Mouse (Mus musculus) cerebellum, adult (tissue): ENCODE data around the gene BC051019.
A peak's percentile ranks its signal among the peaks of the same experiment; 100 is the strongest.

Experiments used
- ATAC-seq: cut with Nextera tagmentation; 2 replicates; pipeline ENCODE4 v1.9.2; 2017; ENCODE audit warnings: mild to moderate bottlenecking, moderate library complexity, mixed read lengths; ENCODE audit not compliant: insufficient number of reproducible peaks, low FRiP score, low TSS enrichment

The BC051019 gene

GRCm38 (mm10) chr7:109723697-109724096 is at the start of gene BC051019:
Gene BC051019, minus strand, starts transcription at chr7:109723850.
- ATAC-seq, result no peak

DNA sequence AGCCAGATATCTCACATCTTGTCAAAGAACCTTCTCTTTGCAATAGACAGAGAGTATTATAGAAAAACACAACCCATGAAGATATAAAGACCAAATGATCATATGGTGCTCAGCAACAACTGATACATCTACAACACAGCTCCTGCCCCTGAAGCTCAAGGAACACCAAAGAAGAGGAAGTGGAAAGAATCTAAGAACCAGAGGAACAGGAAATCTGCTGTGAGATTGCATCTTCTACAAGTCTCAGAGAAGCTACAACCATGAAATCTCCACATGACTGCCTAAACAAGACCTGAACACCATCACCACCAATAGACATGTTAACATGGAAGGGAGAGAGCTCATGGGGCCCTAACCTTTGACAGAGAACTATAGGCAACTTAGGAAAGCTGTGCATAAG is 48.6 kb upstream of the BC051019 start:
- ATAC-seq, result no peak

GRCm38 (mm10) chr7:109768699-109769383 is 45.2 kb upstream of the BC051019 start:
- no peak for ATAC-seq

GRCm38 (mm10) chr7:109767575-109768350 is 44.1 kb upstream of the BC051019 start:
- no peak for ATAC-seq

DNA sequence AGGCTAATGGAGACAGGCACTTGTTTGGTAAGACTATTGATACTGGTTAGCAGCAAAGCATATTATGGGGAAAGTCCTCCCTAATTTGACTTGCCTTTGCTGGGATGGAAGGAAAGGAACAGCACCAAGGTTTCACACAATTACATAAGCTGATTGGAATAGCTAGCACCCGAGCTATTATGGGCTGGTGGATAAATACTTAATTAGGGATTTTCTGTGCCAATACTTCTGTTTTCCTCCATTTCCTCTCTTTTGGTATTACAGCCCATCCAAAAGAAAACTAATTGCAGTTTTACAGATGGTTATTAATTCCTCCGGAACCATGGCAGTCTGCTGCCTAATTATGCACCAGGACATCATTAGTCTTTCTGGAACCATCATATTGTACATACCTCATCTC is 40.4 kb upstream of the BC051019 start:
- no peak for ATAC-seq

DNA sequence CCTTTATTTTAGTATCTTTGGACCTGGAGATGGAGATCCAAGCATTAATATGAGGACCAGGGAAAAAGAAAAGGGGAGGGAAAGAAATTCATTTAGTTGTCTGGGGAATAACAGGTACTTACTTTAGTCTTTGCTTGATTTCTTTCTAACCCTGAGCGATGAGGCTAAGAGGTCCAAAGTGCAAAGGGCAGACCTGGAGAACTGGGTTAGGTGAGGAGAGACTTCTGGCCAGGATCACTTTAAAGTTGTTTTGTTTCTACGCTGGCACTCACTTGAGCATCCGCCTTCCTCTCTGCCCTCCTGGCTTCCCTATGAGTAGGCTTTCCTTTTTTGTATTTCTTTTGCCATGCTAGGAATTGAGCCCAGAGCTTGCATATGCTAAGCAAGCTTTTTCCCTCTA is 32.6 kb upstream of the BC051019 start:
- ATAC-seq, result no peak

GRCm38 (mm10) chr7:109754034-109754433 is 30.4 kb upstream of the BC051019 start:
- no peak for ATAC-seq

DNA sequence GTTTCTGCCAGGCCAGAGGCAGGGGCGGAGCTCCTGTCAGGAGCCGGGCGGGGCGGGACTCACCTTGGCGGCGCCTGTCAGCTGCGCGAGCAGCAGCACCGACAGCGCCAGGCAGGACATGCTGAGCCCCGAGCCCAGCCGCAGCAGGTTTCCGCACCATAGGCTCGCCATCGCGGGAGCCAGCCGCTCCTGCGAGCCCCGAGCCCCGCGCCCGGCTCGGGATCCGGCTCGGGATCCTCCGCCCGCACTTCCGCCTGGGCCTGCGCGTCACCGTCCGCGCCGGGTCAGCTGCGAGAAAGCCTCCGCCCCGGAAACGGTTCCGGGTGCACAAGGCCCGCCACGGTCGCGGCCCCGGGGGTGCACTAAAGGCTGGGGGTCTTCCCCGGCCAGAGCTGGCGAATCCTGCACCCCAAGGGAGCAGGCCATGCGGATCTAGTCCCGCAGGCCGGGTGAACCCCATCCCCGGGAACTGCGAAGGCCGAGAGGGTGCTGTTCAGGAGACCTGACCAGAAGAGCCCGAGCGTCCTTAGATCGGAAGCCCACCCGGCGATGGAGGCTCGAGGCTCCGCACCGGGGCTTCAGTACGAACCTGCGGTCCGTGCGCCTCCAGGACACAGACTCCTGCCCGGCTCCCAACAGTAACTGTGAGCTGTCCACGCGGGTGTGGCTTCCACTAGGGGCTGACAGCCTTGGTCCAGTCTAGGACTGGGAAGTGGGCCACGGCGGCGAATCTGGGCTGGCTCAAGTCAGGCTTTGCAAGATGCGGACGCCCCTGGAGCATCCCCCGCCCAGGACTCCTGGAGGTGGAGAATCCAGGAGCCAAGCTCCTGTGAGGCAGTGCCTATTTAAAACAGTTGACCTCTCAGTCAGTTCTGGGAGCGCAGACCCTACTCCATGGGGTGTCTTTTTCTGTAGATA is 28.6 kb upstream of the BC051019 start, which contains the start of gene Tmem9b:
Tmem9b (minus strand) TSS at position 868 of the 918 bp plus-strand sequence.
- ATAC-seq, result peak; percentile 92

DNA sequence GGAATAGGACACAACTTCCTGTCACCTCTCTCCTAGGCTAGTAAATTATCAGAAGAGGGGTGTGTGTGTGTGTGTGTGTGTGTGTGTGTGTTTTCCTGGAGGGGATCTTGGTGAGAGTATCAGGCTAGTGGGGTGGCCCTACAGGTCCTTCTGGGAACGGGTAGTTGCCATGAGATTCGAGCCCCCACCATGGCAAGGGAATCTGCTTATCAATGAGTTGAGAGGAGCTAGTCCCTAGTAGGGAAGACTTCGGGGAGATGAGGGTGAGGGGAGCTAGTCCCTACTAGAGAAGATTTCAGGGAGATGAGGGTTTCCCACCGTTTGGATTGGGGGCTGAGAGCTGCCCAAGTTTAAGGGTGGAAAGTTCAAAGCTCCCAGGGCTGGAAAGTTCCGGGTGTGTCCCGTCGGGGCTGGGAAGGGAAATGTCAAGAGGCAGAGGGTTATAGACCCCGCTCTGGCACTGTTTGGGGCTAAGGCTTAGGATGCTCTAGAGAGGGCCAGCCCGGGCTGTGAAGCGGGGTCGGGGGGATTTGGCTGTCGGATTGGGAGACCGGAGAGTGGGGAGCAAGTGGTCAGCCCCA is 27.9 kb upstream of the BC051019 start:
- no peak for ATAC-seq

DNA sequence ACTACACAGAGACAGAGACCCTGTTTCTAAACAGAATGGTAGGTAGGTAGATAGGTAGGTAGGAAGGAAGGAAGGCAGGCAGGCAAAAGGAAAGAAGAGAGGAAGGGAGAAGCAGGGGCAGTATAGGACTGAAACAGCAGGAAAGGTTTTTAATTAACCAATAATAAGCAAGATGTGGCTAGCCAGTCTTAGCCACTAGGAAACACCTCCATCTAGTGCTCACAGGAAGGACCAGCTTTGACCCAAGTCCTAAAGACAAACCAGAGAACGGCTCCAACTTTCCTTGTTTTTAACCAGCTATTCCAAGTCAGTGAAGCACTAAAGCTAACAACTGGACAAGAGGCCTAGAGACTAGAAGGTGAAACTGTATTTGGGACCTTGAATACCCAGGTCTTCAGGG is 24.1 kb upstream of the BC051019 start:
- no peak for ATAC-seq

DNA sequence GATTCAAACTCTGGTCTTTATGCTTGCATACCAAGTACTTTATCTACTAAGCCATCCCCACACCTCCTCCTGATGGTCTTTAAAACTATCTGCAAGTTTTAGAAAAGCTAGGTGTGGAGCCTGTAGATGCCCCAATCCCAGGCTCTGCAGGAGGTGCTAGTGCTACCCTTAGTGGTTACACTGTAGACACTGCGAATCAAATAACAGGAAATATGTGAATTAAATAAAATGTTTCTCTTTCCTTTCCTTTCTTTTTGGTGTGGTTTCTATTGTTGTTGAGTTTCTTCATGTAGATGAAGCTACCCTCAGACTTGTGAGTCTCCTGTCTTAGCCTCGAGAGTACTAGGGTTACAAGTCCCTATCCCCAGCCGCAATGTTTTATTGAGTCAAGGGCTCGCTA is 18.1 kb upstream of the BC051019 start:
- ATAC-seq, result no peak

DNA sequence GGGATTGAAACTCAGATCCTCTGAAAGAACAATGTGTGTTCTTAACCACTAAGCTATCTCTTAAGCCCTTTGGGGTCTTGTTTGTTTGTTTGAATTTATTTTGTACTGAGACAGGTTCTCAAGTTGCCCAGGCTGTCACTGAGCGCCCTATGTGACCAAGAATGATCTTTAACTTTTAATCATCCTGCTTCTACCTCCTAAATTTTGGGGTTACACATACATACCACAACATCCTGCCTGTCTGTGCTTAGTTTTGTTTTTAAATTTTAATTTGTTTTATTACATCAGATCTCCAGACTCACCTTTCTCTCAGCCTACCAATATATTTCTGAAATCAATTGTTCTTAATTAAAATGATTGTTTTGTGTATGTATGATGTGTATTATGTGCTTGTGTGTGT is 17.4 kb upstream of the BC051019 start:
- no peak for ATAC-seq

DNA sequence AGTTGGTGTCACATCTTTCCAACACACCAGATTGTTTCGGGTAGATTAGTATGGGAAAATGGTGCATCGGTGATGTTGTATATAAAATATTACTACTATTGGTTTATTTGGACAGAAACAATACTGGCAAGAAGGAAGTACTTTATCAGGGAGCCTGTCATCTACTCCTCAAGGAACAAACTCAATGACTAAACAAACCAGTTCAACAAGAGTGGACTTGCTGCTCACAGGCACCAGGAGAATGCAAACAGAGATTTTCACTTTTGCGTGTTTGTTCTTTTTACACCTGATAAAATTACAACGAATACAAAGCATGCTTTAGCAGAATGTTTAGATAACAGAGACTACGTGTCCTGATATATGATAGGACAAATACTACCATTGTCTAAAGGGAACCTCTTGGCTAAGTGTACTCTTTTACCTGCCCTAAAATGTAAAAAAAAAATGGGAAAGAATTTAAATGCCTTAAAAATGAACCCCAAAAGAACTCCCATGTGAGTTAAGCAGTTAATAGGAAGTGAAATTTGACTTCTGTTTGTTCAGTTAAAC is 16.2 kb upstream of the BC051019 start:
- no peak for ATAC-seq

GRCm38 (mm10) chr7:109734806-109735205 is 11.2 kb upstream of the BC051019 start:
- no peak for ATAC-seq

DNA sequence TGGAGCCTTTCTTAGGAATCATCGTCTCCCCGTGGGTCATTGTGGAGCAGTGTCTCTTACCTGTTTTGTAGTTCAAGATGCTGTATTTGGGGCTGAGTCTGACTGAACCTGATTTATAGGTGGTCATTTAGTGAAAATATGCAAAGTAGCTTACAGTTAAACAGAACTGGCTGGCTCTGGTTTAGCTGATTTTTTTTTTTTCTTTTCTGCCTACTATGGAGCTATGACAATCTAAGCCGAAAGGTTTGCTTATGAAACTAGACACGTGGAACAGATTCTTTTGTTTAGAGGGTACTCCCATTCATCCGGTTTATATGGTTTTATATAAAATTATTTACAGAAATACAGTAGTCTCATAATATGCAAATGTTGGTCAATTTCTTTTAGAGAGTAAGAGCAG is 8.0 kb upstream of the BC051019 start, which contains the start of gene Ascl3:
Ascl3 (minus strand) TSS at position 101 of the 400 bp plus-strand sequence.
- ATAC-seq, result no peak

- no peak for ATAC-seq
Measured at GRCm38 (mm10) chr7:109723114-109723513, 536 bp downstream of the BC051019 start.

DNA sequence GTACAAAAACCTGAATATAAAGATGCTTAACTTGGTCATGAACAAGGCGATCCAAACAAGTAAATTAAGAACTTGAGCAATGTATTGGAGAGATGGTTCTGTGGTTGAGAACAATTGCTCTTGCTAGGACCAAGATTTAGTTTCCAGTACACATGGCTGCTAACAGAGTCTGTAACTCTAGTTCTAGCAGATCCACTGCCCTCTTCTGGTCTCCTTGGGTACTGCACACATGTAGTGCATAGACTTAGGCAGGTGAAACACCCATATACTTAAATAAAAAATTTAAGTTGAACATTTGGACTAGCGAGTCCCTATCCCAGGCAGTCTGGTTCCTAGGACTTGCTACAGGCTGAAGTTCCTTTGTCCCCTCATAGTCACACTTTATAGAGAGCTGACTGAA is 1.0 kb downstream of the BC051019 start:
- no peak for ATAC-seq

DNA sequence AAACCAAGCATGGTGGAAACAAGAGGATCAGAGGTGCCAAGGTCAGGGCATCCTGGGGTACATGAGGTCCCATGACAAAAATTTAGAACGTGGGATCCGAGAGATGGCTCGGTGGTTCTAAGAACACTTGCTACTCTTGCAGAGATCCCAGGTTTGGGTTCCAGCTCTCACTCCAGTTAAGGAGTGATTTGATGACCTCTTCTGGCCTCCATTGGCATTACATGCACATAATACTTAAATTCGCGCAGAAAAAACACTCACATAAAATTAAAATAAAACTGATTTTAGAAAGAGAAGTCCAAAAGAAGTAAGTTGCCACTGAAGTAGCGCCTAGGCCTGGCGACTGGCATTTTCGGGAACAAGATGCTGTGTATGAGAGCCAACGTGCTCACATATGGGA is 4.4 kb downstream of the BC051019 start:
- ATAC-seq, result no peak

DNA sequence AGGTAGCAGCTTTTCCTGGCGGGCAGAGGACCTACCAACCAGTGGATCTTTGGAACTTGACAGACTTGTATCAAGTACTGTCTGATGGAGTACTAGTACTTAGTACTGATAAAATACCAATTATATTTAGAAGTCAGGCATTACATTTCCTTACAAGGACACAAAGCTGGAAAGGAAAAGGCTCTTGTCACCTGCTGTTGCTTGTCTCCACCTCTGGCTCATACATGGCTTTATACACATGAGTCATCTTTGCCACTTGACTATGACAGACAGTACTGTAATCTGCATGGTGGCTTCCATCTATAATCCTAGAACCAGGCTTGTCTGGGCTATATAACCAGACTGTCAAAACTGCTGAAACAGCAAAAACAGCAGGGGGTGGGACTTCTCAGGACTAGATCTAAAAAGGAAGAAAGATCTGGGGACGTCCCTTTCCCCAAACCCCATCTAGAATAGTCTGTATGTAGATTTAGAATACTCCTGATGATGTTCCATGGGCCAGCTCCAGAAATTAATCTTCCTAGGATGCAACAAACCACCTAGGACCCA is 10.1 kb downstream of the BC051019 start:
- no peak for ATAC-seq

DNA sequence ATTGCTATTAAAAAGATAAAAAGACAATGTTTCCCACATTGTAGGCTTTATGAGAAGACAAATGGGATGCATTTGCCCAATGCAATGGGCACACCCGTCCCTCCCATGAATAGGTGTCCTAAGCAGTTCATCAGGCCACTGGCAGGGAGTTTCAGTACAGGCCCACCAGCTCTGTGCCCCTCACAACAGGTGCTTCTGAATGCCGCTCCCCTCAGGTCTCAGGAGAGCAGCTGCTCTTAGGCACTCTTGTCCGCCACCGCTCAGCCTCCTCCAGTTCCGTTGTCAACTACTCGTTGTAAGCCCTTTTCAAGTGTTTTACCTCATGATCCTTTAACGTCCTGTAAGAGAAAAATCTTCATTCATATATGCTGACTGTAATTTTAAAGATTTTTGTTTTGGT is 11.5 kb downstream of the BC051019 start:
- no peak for ATAC-seq
